Mouse (Mus musculus) G1E (cell line): Measurements from ENCODE around the gene Cstf3.

Experiments
- CTCF ChIP-seq: IDR thresholded peaks from 2 replicates; pipeline ENCODE4 v1.5.1; 2012; ENCODE audit warnings: low read depth, low read length, inconsistent platforms, mixed read lengths
- GATA1 ChIP-seq: IDR thresholded peaks from 2 replicates; pipeline ENCODE4 v1.6.1; 2012; ENCODE audit warnings: borderline replicate concordance, low read length, inconsistent platforms, mixed read lengths
- GATA2 ChIP-seq: IDR thresholded peaks from 2 replicates; pipeline ENCODE4 v1.6.1; 2012; ENCODE audit warnings: low read depth, low read length, inconsistent platforms, borderline replicate concordance
- TAL1 ChIP-seq: conservative IDR thresholded peaks from 2 replicates; pipeline ENCODE4 v1.6.1; 2012; ENCODE audit warnings: low read depth, low read length, inconsistent platforms, mixed read lengths

GRCm38 (mm10) chr2:104572066-104572465, 18.3 kb upstream of the Cstf3 start:
- no peak for TF ChIP-seq CTCF
- no peak for TF ChIP-seq TAL1
- TF ChIP-seq GATA1: no peak
- TF ChIP-seq GATA2: no peak
